Mouse (Mus musculus) E14TG2a.4 (cell line): Measurements from ENCODE around the gene Gadd45b.

Experiments
- CTCF ChIP-seq: conservative IDR thresholded peaks from 2 replicates; pipeline ENCODE4 v1.5.1; 2014; ENCODE audit warnings: low read length
- POU5F1 ChIP-seq: IDR thresholded peaks from 2 replicates; pipeline ENCODE4 v1.6.1; 2014; ENCODE audit warnings: low read length, borderline replicate concordance

DNA sequence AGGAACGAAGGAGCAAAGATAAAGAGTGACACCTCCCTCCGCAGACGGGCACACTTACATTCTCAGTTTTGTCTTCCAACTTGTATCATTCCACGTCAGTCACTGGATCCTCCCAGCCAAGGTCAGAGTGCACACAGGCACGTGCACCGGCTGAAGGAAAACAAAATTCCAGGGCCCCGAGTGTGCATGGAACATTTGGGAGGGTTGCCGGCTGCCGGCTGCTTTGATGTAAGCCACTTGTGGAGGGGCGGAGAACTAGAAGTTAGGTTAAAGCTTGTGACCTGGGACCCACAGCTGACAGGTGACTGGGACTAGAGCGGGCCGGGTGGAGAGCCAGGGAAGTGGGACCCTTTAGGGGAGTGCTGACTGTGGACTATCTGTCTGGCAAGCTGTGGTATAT, 36.4 kb downstream of the Gadd45b start:
- no peak for TF ChIP-seq CTCF
- TF ChIP-seq POU5F1 = no peak
